Mouse (Mus musculus): ENCODE measurements around the gene Zfp618.

Gene Zfp618

GRCm38 (mm10) chr4:62965497-62966302 lies at the start of gene Zfp618:
Gene Zfp618, plus strand, starts transcription at chr4:62965573.
- DNase-seq (ENCODE audit: low read depth, low spot score) = no peak

DNA sequence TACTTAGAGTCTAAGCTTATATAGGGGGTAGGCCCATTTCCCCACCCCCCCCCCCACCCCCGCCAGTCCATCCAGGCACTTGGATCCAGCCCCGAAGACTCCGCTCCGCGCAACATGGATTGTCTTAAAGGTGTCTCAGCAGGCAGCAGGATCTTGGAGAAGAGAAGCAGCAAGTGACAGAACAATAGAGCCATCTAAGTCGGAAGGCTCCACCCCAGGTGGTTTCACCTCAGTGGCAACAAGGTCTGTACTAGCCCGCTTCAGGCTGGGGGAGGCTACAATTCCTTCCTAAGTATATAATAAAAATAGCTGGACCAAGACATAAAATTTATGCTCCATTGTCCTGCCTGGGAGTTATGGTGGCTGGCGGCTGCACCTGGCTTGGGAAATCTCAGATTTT lies 48.3 kb upstream of the Zfp618 start:
- no peak for DNase-seq (ENCODE audit: low read depth, low spot score)

- no peak for DNase-seq (ENCODE audit: low read depth, low spot score)
Observed at GRCm38 (mm10) chr4:62933798-62934197, 31.6 kb upstream of the Zfp618 start.

GRCm38 (mm10) chr4:62935589-62936218 lies 29.7 kb upstream of the Zfp618 start:
- no peak for DNase-seq (ENCODE audit: low read depth, low spot score)

GRCm38 (mm10) chr4:62941961-62942892 lies 23.1 kb upstream of the Zfp618 start:
- no peak for DNase-seq (ENCODE audit: low read depth, low spot score)

DNA sequence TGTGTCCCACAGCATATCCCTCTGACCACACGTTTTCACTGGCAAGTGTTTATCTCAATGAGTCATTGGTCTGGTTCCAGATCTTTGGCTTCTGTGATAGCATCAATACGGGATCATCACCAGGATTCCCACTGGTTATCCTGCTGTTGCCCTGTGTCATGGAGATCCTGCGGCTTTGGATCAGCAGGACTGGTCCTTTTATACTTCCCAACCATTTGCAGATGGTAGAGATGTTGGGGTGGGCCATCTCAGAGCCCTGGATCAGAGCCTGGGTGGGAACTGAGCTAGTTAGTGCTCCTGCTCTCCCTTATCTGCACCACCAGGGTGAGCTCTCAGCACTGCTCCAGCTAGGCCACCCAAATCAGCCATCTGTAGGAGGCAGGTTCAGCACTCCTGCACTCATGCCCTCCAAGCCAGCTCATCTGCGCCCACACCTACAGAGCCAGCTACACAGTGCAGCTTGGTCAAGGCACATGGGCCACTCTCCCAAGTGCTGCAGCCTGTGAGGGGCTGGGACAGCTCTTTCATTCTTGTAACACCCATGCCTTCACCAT lies 21.0 kb upstream of the Zfp618 start:
- DNase-seq (ENCODE audit: low read depth, low spot score) = no peak

DNA sequence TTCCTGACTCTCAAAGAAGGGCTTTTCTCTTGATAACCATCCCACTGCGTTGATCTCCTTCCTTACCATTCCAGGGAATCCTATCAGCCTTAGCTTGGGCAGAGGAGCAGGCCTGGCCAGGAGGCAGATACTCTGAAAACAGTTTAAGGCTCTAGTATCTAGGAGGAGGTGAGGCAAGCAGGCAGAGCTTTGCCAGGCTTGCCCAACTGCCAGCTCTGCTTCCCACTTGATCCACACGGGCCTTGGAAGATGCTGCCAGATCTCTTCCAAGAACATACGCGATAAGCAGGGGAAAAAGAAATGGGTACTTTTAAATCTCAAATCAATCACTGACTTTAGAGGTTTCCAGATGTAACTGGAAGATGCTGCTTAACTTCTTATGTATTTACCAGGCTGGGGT lies 1.6 kb upstream of the Zfp618 start:
- peak; percentile 31 for DNase-seq (ENCODE audit: low read depth, low spot score)

GRCm38 (mm10) chr4:62964844-62965496 lies 403 bp upstream of the Zfp618 start:
- no peak for DNase-seq (ENCODE audit: low read depth, low spot score)

DNA sequence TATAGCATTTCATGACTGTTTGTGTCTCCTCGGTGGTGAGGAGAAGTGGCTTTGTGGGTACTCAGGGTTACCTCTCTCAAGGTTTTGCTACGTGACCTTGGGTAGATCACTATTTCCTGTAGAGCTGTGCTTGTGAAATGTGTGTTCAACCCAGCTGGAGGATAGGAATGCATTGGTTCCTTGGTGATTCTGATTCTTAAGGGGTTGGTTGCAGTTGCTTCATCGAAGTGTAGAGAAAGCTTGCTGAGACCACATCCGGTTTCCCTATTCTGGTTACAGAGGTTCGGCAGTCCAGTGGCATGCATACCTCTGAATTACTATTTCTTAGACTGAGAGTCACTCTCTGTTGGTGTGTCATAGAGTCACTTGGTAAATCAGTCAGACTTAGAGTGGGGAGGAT lies 4.2 kb downstream of the Zfp618 start:
- no peak for DNase-seq (ENCODE audit: low read depth, low spot score)

GRCm38 (mm10) chr4:62971991-62972390 lies 6.6 kb downstream of the Zfp618 start:
- no peak for DNase-seq (ENCODE audit: low read depth, low spot score)

- no peak for DNase-seq (ENCODE audit: low read depth, low spot score)
Observed at GRCm38 (mm10) chr4:62973086-62973485, 7.7 kb downstream of the Zfp618 start.

DNA sequence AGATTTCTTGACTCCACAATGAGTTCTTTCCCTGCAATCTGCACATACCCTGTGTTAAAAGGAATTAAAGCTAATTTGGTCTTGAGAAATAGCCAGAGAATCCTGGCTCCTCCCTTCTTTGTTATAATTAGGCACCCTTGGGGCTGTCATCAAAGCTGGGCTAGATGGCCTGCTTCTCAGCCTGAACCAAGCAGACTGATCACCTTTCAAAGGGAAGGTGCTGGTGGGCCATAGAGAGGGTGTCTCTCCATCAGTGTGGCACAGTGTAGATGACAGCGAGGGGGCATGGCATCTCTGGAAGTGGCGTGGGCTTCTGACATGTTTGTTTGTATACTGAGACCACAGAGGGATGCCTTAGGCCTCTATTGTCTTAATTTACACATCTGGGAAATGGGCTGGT lies 9.5 kb downstream of the Zfp618 start:
- no peak for DNase-seq (ENCODE audit: low read depth, low spot score)

DNA sequence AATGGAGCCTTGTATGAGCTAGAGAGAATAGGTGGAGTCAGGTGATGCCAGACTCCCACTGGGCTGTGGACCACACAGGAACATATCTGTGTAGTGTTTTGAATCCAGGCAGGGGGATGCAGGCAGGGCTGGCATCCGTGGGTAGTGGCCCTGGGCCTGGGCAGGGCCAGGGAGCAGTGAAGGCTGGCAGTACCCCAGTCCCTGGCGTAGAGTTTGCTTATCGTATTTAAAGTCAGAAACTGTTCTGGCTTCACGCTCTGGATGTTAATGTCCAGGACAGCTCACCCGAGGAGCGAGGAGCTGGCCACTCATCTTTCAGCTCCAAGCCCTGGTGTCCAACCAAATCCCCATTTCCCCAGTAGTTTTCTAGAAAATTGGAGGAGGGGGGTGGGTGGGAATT lies 10.2 kb downstream of the Zfp618 start:
- no peak for DNase-seq (ENCODE audit: low read depth, low spot score)

DNA sequence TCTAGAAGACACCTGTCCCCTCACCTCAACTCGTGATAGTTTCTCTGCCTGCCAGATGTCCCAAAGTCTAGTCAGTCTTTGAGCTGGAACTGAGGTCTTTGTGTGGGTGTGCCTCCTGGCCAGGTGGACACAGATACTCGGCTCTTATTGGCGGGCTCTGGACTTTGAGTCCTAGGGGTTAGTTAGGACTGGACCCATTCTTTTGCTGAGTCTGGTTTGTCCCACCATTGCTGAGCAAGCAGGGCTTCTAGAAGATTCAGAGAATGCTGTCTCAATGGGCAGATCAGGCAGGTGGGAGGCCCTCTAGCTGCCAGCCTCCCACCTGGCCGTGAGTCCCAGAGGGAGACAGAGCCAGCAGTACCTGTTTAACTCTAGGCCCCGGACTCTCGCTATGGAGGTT lies 12.1 kb downstream of the Zfp618 start:
- no peak for DNase-seq (ENCODE audit: low read depth, low spot score)

GRCm38 (mm10) chr4:62978501-62978911 lies 13.1 kb downstream of the Zfp618 start:
- DNase-seq (ENCODE audit: low read depth, low spot score) = no peak

DNA sequence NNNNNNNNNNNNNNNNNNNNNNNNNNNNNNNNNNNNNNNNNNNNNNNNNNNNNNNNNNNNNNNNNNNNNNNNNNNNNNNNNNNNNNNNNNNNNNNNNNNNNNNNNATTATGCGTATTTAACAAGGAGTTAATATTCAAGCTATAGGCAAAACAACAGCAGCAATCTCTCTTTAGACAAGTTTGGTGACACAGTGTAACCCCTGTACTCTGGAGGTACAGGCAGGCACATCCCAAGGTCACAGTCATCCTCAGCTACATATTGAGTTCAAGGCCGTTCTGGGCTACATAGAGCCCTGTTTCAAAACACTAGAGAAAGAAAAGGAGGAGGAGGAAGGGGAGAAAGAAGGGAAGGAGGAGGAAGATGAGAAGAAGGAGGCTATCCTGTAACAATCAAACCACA lies 16.2 kb downstream of the Zfp618 start:
- DNase-seq (ENCODE audit: low read depth, low spot score) = no peak

DNA sequence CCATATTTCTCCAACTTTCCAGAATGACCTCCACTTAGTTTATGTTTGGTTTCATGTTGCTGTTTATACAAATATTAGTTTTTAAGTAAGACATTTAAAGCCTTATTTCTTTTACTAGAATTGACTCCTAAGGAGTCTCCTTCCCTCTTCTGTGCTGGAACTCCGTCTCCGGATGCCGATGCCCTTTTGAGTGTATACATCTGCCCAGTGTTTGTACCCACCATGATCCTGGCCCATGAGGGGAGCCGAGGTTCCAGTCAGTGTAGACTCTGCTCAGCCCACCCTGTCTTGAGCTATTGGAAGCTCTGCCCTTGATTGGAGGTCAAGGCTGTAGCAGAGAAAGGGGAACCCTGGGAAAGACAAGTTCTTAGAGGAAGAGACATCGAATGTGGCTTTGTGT lies 18.2 kb downstream of the Zfp618 start:
- DNase-seq (ENCODE audit: low read depth, low spot score) = no peak

DNA sequence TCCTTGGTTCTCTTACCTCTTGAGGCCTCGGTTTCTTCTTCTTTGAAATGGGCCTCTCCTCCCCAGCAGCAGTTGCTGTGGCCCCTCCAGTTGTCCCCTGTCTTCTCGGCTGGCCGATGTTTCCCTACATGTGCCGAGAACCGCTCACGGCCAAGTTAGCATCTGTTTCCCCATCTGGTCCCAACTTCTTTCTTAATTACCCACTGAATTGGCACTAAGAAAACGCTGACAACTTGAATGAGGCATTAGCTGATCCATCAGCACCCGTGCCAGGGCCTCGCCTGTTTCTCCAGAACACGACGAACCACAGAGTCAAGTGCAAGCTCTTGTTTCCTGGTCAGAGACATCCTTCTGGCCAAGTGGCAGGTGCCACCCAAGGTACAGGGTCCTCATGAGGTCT lies 26.0 kb downstream of the Zfp618 start:
- no peak for DNase-seq (ENCODE audit: low read depth, low spot score)

DNA sequence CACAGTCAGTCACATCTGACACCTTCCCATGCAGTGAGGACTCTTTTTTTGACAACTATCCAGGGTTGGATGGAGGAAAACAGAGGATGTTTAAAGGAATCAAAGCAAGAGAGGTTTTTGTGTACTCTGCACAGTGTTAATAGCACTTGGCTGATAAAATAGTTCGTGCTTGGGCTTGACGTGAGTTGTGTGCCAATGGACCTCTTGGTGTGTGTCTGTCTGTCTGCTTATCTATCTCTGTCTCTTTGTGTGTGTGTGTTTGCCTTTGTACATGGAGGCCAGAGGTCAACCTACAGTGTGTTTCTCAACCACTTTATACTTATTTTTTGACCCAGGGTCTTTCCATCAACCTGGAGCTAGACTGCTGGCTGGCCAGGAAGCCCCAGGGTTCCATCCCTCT lies 27.8 kb downstream of the Zfp618 start:
- no peak for DNase-seq (ENCODE audit: low read depth, low spot score)

GRCm38 (mm10) chr4:62997606-62998005 lies 32.2 kb downstream of the Zfp618 start:
- DNase-seq (ENCODE audit: low read depth, low spot score) = no peak

- DNase-seq (ENCODE audit: low read depth, low spot score) = no peak
Observed at GRCm38 (mm10) chr4:62998431-62998835, 33.1 kb downstream of the Zfp618 start.

Measured in telencephalon, adult 2 months (tissue).